Mouse (Mus musculus) liver, embryonic 13.5 days (tissue): ENCODE measurements around the gene Ntpcr. TPM values are rescaled to one million over a fixed set of nuclear protein-coding genes. Genes with fewer than 3 reads are reported as not detected.
A peak's percentile ranks its signal among the peaks of the same experiment; 100 is the strongest.

Experiments used
- ATAC-seq: fragments of 200-750 bp; cut with Nextera tagmentation; 2 replicates; pipeline ENCODE4 v1.8.0; 2017; ENCODE audit warnings: low read depth, mild to moderate bottlenecking, moderate number of reproducible peaks, moderate library complexity
- DNase-seq: peaks from one replicate; pipeline ENCODE4 v3.0.0; 2022
- H3K27ac ChIP-seq: fragments of 300-500 bp; sonication (generic); 2 replicates; pipeline ENCODE4 v1.5.1; 2015; ENCODE audit warnings: moderate library complexity, mild to moderate bottlenecking, inconsistent platforms
- H3K27me3 ChIP-seq: fragments of 300-500 bp; sonication (generic); 2 replicates; pipeline ENCODE4 v1.6.1; 2015; ENCODE audit warnings: mild to moderate bottlenecking, inconsistent platforms
- H3K36me3 ChIP-seq: fragments of 300-500 bp; sonication (generic); 2 replicates; pipeline ENCODE4 v1.6.1; 2015; ENCODE audit warnings: mild to moderate bottlenecking, inconsistent platforms
- H3K4me1 ChIP-seq: fragments of 300-500 bp; sonication (generic); replicated peaks from 2 replicates; pipeline ENCODE4 v1.6.1; 2015; ENCODE audit warnings: inconsistent platforms
- H3K4me2 ChIP-seq: fragments of 300-500 bp; sonication (generic); 2 replicates; pipeline ENCODE4 v1.6.1; 2015; ENCODE audit warnings: inconsistent platforms, mild to moderate bottlenecking, moderate library complexity
- H3K4me3 ChIP-seq: fragments of 300-500 bp; sonication (generic); replicated peaks from 2 replicates; pipeline ENCODE4 v1.5.1; 2015; ENCODE audit warnings: mild to moderate bottlenecking, inconsistent platforms
- H3K9ac ChIP-seq: fragments of 300-500 bp; sonication (generic); 2 replicates; pipeline ENCODE4 v1.6.1; 2015; ENCODE audit warnings: mild to moderate bottlenecking, inconsistent platforms
- H3K9me3 ChIP-seq: fragments of 300-500 bp; sonication (generic); replicated peaks from 2 replicates; pipeline ENCODE4 v1.6.1; 2016; ENCODE audit warnings: inconsistent platforms
- WGBS: fragments of 180-500 bp; shearing (Covaris S2); methylation state at CpG from one replicate; pipeline ENCODE4 v1.1.7; 2015; ENCODE audit not compliant: insufficient replicate concordance; 5-methylcytosine and 5-hydroxymethylcytosine counted together
- polyA plus RNA-seq: library from polyadenylated mRNA; unstranded; fragments of >200 nt; fragmentation: Nextera tagmentation; extraction: Ambion mirVana; gene quantifications from 2 replicates; pipeline ENCODE4 v1.2.1, GENCODE M21; 2015

Gene Ntpcr
- polyA plus RNA-seq, 1 experiment from 2014 or later, result 17.7 TPM

DNA sequence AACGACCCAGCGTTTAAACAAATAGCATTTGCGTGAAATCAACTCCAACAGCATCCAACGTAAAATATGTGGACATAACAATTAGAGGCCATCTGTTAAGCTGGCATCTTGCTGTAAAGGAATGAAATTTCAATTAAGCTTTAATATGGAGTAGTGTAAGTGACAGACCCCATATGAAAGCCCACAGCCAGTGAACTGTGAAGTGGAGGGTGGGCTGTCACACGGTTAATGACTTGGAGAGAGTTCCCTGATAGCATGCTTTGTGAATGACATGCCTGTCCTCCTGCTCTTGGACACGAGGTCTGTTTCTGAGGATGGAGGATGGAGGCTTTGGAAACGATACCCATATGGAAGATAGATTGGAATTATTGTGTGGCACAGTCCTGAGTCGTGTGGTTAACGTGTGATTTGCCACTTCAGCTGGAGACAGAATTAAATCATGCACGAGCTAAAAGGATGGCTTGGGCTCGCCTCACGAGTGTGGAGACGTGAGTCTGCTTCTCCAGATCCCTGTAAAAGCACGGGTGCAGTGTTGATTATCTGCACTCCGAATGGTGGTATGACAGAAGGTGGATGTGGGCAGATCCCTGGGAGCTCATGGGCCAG lies 26.8 kb upstream of the Ntpcr start:
- ATAC-seq, result no peak
- H3K27me3 ChIP-seq, result no peaks in the 10 kb centered on the region
- WGBS, result 64% methylated on average over 15 of the region's 15 CpGs
- no peak overlapping the region for H3K4me2 ChIP-seq
- H3K27ac ChIP-seq, result no peak overlapping the region
- no peaks in the 10 kb centered on the region for H3K9me3 ChIP-seq
- no peaks in the 10 kb centered on the region for H3K4me1 ChIP-seq
- H3K36me3 ChIP-seq, result no peaks in the 10 kb centered on the region
- no peak for DNase-seq
- H3K4me3 ChIP-seq, result no peak overlapping the region
- no peak overlapping the region for H3K9ac ChIP-seq

DNA sequence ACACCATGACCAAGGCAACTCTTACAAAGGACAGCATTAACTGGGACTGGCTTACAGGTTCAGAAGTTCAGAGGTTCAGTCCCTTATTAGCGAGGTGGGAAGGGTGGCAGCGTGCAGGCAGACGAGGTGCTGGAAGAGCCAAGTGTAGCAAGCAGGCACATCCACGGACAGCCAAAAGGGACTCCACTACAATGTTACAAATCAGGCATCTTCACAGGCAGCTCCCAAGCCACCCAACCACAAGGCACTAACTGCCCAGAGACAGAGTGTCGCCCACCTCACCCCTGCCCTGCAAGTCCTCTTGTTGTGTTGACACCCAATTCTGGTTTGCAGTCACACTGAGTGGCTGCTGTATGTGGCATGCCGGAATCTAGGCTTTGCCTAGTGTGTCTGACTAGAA lies 25.3 kb upstream of the Ntpcr start:
- no peak for ATAC-seq

DNA sequence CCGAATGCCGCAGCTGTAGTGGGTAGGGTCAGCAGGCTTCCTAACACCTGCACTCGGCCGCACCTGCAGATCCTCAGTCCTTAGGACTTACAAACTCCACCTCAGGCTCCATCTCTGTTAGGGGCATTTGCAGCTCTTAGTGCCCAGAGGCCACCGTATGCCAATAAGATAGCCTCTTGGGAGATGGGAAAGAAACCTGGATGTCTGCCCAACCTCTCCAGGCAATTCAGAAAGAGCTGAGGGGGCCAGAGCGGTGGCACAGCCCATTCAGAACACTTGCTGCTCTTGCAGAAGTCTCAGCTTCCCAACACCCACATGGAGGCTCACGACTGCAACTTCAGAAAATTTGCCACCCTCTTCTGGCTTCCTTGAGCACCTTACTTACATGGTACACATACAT lies 23.9 kb upstream of the Ntpcr start:
- WGBS, result 72% methylated on average over 7 of the region's 7 CpGs
- peaks cover 5% of the 10 kb centered on the region for H3K4me1 ChIP-seq
- H3K27me3 ChIP-seq, result no peaks in the 10 kb centered on the region
- H3K36me3 ChIP-seq, result no peaks in the 10 kb centered on the region
- no peak overlapping the region for H3K4me2 ChIP-seq
- no peak overlapping the region for H3K9ac ChIP-seq
- H3K27ac ChIP-seq, result no peak overlapping the region
- H3K4me3 ChIP-seq, result no peak overlapping the region
- DNase-seq (no peak), ATAC-seq (no peak)
- H3K9me3 ChIP-seq, result no peaks in the 10 kb centered on the region

More for the DNA sequence above, 25.3 kb upstream of the Ntpcr start:
- no peak overlapping the region for H3K9ac ChIP-seq
- no peaks in the 10 kb centered on the region for H3K36me3 ChIP-seq
- H3K27ac ChIP-seq, result no peak overlapping the region
- no peak overlapping the region for H3K4me2 ChIP-seq
- no peak for DNase-seq
- H3K4me1 ChIP-seq, result no peaks in the 10 kb centered on the region
- no peaks in the 10 kb centered on the region for H3K9me3 ChIP-seq
- 69% methylated on average over 6 of the region's 6 CpGs for WGBS
- no peak overlapping the region for H3K4me3 ChIP-seq
- H3K27me3 ChIP-seq, result no peaks in the 10 kb centered on the region

DNA sequence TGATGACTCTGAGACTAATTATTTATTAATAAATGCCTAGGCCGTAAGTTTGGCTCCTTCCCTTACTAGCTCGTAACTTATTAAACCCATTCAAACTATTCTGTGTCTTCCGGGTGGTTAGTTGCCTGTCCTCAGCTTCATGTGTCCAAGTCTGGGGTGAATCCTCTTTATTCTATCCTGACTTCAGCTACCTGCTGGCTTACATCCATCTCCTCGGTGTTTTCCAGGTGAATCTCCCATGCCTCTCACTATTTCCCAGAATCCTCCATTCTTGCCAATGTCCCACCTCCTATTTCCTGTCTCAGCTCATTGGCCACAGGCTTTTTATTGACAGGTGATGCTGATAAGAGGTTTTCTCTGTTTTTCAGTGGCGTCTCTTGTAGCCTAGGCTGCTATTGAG lies 20.6 kb upstream of the Ntpcr start:
- ATAC-seq (no peak), DNase-seq (no peak)
- Histone ChIP-seq H3K27ac (no peak overlapping the region), H3K9ac (no peak overlapping the region), H3K4me2 (no peak overlapping the region), H3K4me1 (peaks cover 25% of the 10 kb centered on the region), H3K27me3 (no peaks in the 10 kb centered on the region), H3K9me3 (no peaks in the 10 kb centered on the region), H3K36me3 (no peaks in the 10 kb centered on the region), H3K4me3 (no peak overlapping the region)
- 70% methylated on average over 5 of the region's 5 CpGs for whole genome bisulfite sequencing

DNA sequence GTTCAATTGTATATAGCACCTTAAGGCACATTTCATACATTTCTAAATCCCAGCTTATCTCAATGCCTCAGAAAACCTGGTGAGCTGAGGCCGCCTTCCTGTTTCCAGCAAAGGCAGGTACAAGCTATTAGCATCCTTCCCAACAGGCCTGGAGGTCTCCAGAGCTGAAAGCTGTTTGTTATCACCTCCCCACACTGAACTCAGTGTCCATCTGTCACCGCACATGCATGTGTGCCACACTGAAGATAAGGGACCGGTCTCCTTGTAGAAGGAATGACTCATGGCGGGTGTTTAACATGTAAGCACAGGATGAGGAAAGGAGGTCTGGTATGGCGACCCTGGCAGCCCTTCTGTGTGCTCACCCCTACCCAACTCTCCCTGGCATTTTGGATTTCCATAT lies 18.2 kb upstream of the Ntpcr start:
- no peak overlapping the region for H3K4me3 ChIP-seq
- H3K27me3 ChIP-seq, result 0 out of 2 replicates have a peak, but pooled peaks cover 3% of the 10 kb centered on the region
- no peaks in the 10 kb centered on the region for H3K36me3 ChIP-seq
- H3K4me1 ChIP-seq, result peaks cover 25% of the 10 kb centered on the region
- no peak overlapping the region for H3K9ac ChIP-seq
- H3K27ac ChIP-seq, result peak overlapping the region; percentile 71
- WGBS, result 20% methylated on average over 5 of the region's 5 CpGs
- no peak overlapping the region for H3K4me2 ChIP-seq
- ATAC-seq (peak; percentile 100), DNase-seq (peak; percentile 73)
- H3K9me3 ChIP-seq, result no peaks in the 10 kb centered on the region

DNA sequence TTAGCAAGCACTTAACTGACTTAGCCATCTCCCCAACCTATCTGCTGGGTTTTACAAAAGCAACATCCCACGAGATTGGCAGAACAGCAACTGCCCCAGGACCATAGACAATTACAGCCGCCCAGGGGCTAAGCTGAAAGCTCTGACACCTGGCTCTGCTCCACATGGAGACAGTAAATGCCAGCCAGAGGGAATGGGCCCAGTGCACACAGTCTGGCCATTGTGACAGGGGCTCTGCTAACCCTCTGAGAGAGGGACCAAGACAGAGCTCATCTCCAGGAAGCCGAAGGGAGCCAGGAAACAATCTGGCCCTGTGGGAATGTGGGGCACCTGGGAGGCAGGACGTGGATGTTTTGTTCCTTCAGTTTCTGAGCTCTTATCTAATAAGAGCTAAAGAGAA lies 13.6 kb upstream of the Ntpcr start:
- no peak for ATAC-seq
- H3K9ac ChIP-seq, result no peak overlapping the region
- 49% methylated on average over 4 of the region's 4 CpGs for WGBS
- H3K27ac ChIP-seq, result no peak overlapping the region
- no peaks in the 10 kb centered on the region for H3K36me3 ChIP-seq
- H3K4me2 ChIP-seq, result no peak overlapping the region
- DNase-seq, result no peak
- H3K9me3 ChIP-seq, result no peaks in the 10 kb centered on the region
- 0 out of 2 replicates have a peak, but pooled peaks cover 3% of the 10 kb centered on the region for H3K27me3 ChIP-seq
- H3K4me3 ChIP-seq, result no peak overlapping the region
- peaks cover 16% of the 10 kb centered on the region for H3K4me1 ChIP-seq

DNA sequence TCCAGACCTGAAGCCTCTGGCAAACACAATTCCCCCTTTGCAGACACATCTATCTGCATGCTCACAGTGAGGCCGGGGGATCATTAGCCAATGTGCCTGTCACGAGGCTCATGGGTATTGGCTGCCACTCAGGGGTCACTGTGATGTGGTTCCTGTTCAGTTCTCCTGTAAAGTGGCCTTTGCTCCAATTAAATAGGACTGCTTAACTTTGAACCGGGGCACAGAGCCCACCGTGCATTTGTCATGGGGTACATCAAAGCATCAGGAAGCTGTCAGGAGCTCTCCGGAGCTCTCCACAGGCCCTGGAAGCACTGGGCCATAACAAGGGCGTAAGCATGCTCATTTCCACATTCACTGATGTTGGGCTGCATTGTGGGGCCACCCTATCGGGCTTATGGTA lies 13.2 kb upstream of the Ntpcr start:
- H3K4me1 ChIP-seq, result peaks cover 12% of the 10 kb centered on the region
- 50% methylated on average over 7 of the region's 7 CpGs for WGBS
- DNase-seq, result no peak
- no peaks in the 10 kb centered on the region for H3K36me3 ChIP-seq
- no peaks in the 10 kb centered on the region for H3K9me3 ChIP-seq
- no peak for ATAC-seq
- H3K4me3 ChIP-seq, result no peak overlapping the region
- no peak overlapping the region for H3K9ac ChIP-seq
- no peak overlapping the region for H3K4me2 ChIP-seq
- 0 out of 2 replicates have a peak, but pooled peaks cover 3% of the 10 kb centered on the region for H3K27me3 ChIP-seq
- no peak overlapping the region for H3K27ac ChIP-seq

DNA sequence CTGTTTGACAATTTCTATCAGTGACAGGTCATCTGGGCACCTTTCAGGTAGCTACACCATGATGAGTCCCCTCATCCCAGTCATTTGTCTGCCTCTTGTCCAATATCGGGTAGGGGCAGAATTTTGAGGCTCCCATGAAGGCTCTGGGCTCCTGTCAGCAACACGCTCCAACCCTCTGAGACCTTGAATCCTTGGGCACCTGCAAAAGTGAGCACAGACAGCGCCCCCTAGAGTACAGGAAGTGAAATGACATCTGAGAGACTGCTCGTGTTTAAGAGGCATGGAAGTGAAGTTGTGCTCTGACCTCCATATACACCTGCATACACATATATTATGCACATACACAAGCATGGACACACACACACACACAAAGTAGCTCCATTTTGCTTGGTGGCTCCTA lies 10.8 kb upstream of the Ntpcr start:
- no peaks in the 10 kb centered on the region for H3K36me3 ChIP-seq
- DNase-seq (no peak), ATAC-seq (no peak)
- H3K9ac ChIP-seq, result no peak overlapping the region
- no peak overlapping the region for H3K4me2 ChIP-seq
- H3K4me1 ChIP-seq, result no peaks in the 10 kb centered on the region
- 0 out of 2 replicates have a peak, but pooled peaks cover 3% of the 10 kb centered on the region for H3K27me3 ChIP-seq
- WGBS, result 40% methylated on average over 4 of the region's 4 CpGs
- no peak overlapping the region for H3K4me3 ChIP-seq
- no peaks in the 10 kb centered on the region for H3K9me3 ChIP-seq
- H3K27ac ChIP-seq, result no peak overlapping the region

DNA sequence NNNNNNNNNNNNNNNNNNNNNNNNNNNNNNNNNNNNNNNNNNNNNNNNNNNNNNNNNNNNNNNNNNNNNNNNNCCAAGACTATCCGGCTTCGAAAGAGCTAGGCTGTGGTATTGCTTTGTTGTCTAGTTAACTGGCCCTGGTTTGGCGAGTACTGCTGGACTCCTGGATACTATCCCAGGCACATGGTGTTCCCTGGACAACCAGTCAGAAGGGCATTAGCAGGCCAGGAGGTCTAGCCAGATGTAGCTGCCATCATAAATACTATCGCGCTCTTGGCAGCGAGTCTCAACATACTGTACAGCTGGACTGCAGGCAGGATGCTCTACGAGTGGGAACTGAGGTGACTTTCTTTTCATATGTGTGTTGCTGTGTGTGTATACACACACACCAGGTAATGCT lies 7.1 kb upstream of the Ntpcr start:
- ATAC-seq, result no peak
- DNase-seq, result no peak

DNA sequence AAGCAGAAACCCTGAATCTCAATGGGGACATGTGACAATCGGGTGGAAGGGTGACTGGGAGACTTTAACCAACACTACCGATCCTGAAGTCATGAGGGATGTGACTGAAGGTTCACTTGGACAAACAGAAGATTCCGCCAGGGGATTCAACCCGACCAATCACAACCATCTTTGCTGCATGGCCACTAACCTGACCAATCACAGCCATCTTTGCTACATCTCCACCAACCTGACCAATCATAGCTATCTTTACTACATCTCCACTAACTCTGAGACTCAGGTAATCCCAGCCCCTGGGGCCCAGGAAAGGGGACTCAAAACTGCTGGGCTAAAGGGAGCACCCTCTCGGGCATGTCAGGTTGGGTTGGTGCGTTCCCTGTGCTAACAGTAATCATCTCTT lies 6.3 kb upstream of the Ntpcr start:
- no peak for ATAC-seq
- DNase-seq, result no peak
- H3K4me3 ChIP-seq, result no peak overlapping the region
- no peaks in the 10 kb centered on the region for H3K36me3 ChIP-seq
- H3K9me3 ChIP-seq, result no peaks in the 10 kb centered on the region
- H3K4me1 ChIP-seq, result peaks cover 8% of the 10 kb centered on the region; the same call in 1 of the 2 replicates
- no peak overlapping the region for H3K9ac ChIP-seq
- WGBS, result 69% methylated on average over 6 of the region's 6 CpGs
- no peaks in the 10 kb centered on the region for H3K27me3 ChIP-seq
- H3K4me2 ChIP-seq, result no peak overlapping the region
- no peak overlapping the region for H3K27ac ChIP-seq

More for the DNA sequence above, 7.1 kb upstream of the Ntpcr start:
- H3K9me3 ChIP-seq, result no peaks in the 10 kb centered on the region
- H3K27ac ChIP-seq, result no peak overlapping the region
- H3K4me2 ChIP-seq, result no peak overlapping the region
- 85% methylated on average over 7 of the region's 7 CpGs for WGBS
- no peaks in the 10 kb centered on the region for H3K27me3 ChIP-seq
- peaks cover 8% of the 10 kb centered on the region; the same call in 1 of the 2 replicates for H3K4me1 ChIP-seq
- no peaks in the 10 kb centered on the region for H3K36me3 ChIP-seq
- no peak overlapping the region for H3K9ac ChIP-seq
- no peak overlapping the region for H3K4me3 ChIP-seq

DNA sequence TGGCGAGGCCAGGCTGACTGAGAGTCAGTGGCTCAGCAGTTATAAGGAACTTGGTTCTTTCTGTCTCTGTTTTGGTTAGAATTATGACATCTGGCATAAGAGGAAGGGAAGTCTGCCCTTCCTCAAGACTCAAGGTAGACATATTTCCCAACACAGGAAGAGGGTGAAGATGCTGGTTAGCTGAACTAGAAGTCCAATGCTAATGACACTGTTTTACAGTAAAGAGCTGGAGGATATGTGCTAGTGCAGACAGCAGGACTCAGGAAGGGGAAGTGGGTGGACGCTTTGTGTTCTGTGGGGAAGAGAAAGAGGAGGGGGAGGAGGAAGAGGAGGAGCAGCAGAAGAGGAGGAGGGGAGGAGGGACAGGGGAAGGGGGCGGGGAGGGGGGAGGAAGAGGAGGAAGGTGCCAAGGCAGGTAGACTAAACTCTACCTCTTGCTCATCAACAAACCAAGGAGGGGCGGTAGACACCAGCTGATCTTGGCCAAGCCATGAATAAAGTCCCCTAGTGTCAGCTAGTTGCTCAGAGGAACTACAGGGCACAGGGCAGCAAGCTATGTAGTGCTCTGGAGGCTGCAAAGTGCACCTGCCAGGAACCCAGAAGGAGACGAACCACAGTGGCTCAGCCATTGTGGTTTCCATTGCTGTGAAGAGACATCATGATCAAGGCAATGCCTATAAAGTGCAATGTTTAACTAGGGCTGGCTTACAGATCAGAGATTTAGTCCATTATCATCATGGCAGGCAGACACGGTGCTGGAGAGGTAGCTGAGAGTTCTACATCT lies 4.5 kb upstream of the Ntpcr start:
- Histone ChIP-seq H3K27me3 (no peaks in the 10 kb centered on the region), H3K9me3 (no peaks in the 10 kb centered on the region), H3K36me3 (no peaks in the 10 kb centered on the region), H3K4me3 (no peak overlapping the region), H3K4me2 (no peak overlapping the region), H3K27ac (peak overlapping the region; percentile 34), H3K4me1 (peaks cover 8% of the 10 kb centered on the region; the same call in 1 of the 2 replicates), H3K9ac (no peak overlapping the region)
- ATAC-seq, result peak; percentile 47
- no peak for DNase-seq
- 25% methylated on average over 6 of the region's 6 CpGs for WGBS

DNA sequence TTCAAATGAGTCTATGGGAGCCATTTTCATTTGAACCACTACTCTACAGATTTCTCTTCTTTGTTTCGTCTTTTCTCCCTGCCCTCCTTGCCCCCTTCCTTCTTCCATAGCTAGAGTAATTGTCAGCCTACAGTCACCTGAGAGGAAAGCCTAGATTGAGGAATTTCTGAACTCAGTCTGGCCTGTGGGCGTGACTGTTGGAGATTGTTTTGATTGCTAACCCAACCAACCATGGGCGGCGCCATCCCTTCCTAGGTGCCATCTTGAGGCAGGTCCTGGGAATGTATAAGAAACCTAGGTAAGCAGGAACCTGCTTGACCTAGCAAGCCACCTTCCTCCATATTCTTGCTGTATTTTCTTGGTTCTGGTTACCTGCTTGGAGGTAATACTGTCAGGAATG lies 3.6 kb upstream of the Ntpcr start:
- no peak overlapping the region for H3K9ac ChIP-seq
- H3K4me1 ChIP-seq, result peaks cover 8% of the 10 kb centered on the region; the same call in 1 of the 2 replicates
- 71% methylated on average over 4 of the region's 4 CpGs for WGBS
- H3K27me3 ChIP-seq, result no peaks in the 10 kb centered on the region
- H3K36me3 ChIP-seq, result no peaks in the 10 kb centered on the region
- DNase-seq (no peak), ATAC-seq (no peak)
- no peaks in the 10 kb centered on the region for H3K9me3 ChIP-seq
- H3K27ac ChIP-seq, result no peak overlapping the region
- H3K4me2 ChIP-seq, result no peak overlapping the region
- no peak overlapping the region for H3K4me3 ChIP-seq
